Mouse (Mus musculus) CH12.LX (cell line): ENCODE results near the gene Ppp4r4. TPM values are rescaled to one million over a fixed set of nuclear protein-coding genes. Genes with fewer than 3 reads are reported as not detected.

Experiments
- DNase-seq: peaks from one replicate; pipeline ENCODE4 v3.0.0-alpha.2; 2013; ENCODE audit errors: extremely low read depth
- H3K27ac ChIP-seq: 2 replicates; pipeline ENCODE4 v1.5.1; 2012; ENCODE audit warnings: low read depth, mild to moderate bottlenecking, control low read depth, moderate library complexity; ENCODE audit not compliant: insufficient read depth
- H3K27me3 ChIP-seq: replicated peaks from 2 replicates; pipeline ENCODE3; 2012; ENCODE audit warnings: inconsistent platforms
- H3K36me3 ChIP-seq, 2 experiments: replicated peaks in 1 of 2; 2 replicates each; pipeline versions ENCODE3 to v1.6.1; 2012; ENCODE audit warnings: inconsistent platforms in 1 of 2, low read length in 1 of 2, mild to moderate bottlenecking in 1 of 2, mixed read lengths in 1 of 2, moderate library complexity in 1 of 2; ENCODE audit not compliant: control insufficient read depth in 1 of 2, insufficient read depth in 1 of 2
- H3K4me1 ChIP-seq, 2 experiments: 2 replicates each; pipeline ENCODE4 v1.6.1; 2012; ENCODE audit warnings: inconsistent platforms in 1 of 2, moderate library complexity in 1 of 2; ENCODE audit not compliant: insufficient read depth in 2 of 2, control insufficient read depth in 1 of 2
- H3K4me2 ChIP-seq: 2 replicates; pipeline ENCODE4 v1.6.1; 2012; ENCODE audit warnings: low read depth, mild to moderate bottlenecking, control low read depth; ENCODE audit not compliant: poor library complexity, insufficient read depth, severe bottlenecking
- H3K4me3 ChIP-seq, 3 experiments: fragments of 150-350 bp in 1 of 3; sonication (generic) in 1 of 3; replicated peaks in 1 of 3; 2 replicates each; pipeline versions ENCODE3 to v1.5.1; 2011 to 2012; ENCODE audit warnings: low read depth in 2 of 3, low read length in 2 of 3, mild to moderate bottlenecking in 2 of 3, moderate library complexity in 2 of 3, control low read depth in 1 of 3, improper control_type of control experiment in 1 of 3, inconsistent platforms in 1 of 3, mixed read lengths in 1 of 3; ENCODE audit not compliant: poor library complexity in 1 of 3
- H3K79me2 ChIP-seq: replicated peaks from 2 replicates; pipeline ENCODE4 v1.6.1; 2012; ENCODE audit warnings: mild to moderate bottlenecking, moderate library complexity; ENCODE audit not compliant: control insufficient read depth, poor library complexity, insufficient read depth, severe bottlenecking; ENCODE audit errors: extremely low read depth
- H3K9ac ChIP-seq: 2 replicates; pipeline ENCODE4 v1.6.1; 2012; ENCODE audit warnings: low read depth, mild to moderate bottlenecking, control low read depth, moderate library complexity; ENCODE audit not compliant: insufficient read depth
- H3K9me3 ChIP-seq: replicated peaks from 2 replicates; pipeline ENCODE3; 2012; ENCODE audit warnings: low read length, inconsistent platforms, mixed read lengths
- CTCF ChIP-seq, 2 experiments: IDR thresholded peaks in 1 of 2; conservative IDR thresholded peaks in 1 of 2; 2 replicates each; pipeline ENCODE4 v1.5.1; 2011 to 2012; ENCODE audit warnings: low read depth in 2 of 2, low read length in 2 of 2, improper control_type of control experiment in 1 of 2, inconsistent platforms in 1 of 2, mild to moderate bottlenecking in 1 of 2, moderate library complexity in 1 of 2
- GABPA ChIP-seq: IDR thresholded peaks from 2 replicates; pipeline ENCODE4 v1.6.1; 2012; ENCODE audit warnings: low read depth, low read length, improper control_type of control experiment, inconsistent platforms; ENCODE audit not compliant: insufficient replicate concordance
- HCFC1 ChIP-seq: IDR thresholded peaks from 2 replicates; pipeline ENCODE4 v1.6.1; 2012; ENCODE audit warnings: low read depth, mild to moderate bottlenecking, inconsistent platforms, low read length, improper control_type of control experiment
- MAX ChIP-seq: IDR thresholded peaks from 2 replicates; pipeline ENCODE4 v1.6.1; 2011; ENCODE audit warnings: low read length, improper control_type of control experiment
- MAZ ChIP-seq: IDR thresholded peaks from 2 replicates; pipeline ENCODE4 v1.6.1; 2012; ENCODE audit warnings: low read depth, mild to moderate bottlenecking, inconsistent platforms, low read length, improper control_type of control experiment, moderate library complexity
- MXI1 ChIP-seq: IDR thresholded peaks from 2 replicates; pipeline ENCODE4 v1.6.1; 2011; ENCODE audit warnings: mild to moderate bottlenecking, low read depth, low read length, improper control_type of control experiment
- NELFE ChIP-seq: IDR thresholded peaks from 2 replicates; pipeline ENCODE4 v1.6.1; 2011; ENCODE audit warnings: low read depth, low read length, improper control_type of control experiment
- NRF1 ChIP-seq: IDR thresholded peaks from 2 replicates; pipeline ENCODE4 v1.6.1; 2014; ENCODE audit warnings: low read depth, mild to moderate bottlenecking, inconsistent platforms, low read length, improper control_type of control experiment, moderate library complexity
- PAX5 ChIP-seq: IDR thresholded peaks from 2 replicates; pipeline ENCODE4 v1.6.1; 2012; ENCODE audit warnings: low read length, inconsistent platforms, mixed read lengths
- POLR2A ChIP-seq: IDR thresholded peaks from 2 replicates; pipeline ENCODE4 v1.6.1; 2011; ENCODE audit warnings: low read depth, mild to moderate bottlenecking, improper control_type of control experiment, low read length
- POLR2AphosphoS2 ChIP-seq: IDR thresholded peaks from 2 replicates; pipeline ENCODE4 v1.6.1; 2011; ENCODE audit warnings: low read depth, low read length, improper control_type of control experiment
- RAD21 ChIP-seq: IDR thresholded peaks from 2 replicates; pipeline ENCODE4 v1.6.1; 2011; ENCODE audit warnings: low read depth, mild to moderate bottlenecking, low read length, improper control_type of control experiment, moderate library complexity
- RCOR1 ChIP-seq: conservative IDR thresholded peaks from 2 replicates; pipeline ENCODE4 v1.6.1; 2012; ENCODE audit warnings: low read depth, mild to moderate bottlenecking, inconsistent platforms, low read length, improper control_type of control experiment
- SIN3A ChIP-seq: IDR thresholded peaks from 2 replicates; pipeline ENCODE4 v1.6.1; 2012; ENCODE audit warnings: low read length, improper control_type of control experiment, inconsistent platforms
- SMC3 ChIP-seq: IDR thresholded peaks from 2 replicates; pipeline ENCODE4 v1.6.1; 2011; ENCODE audit warnings: low read depth, low read length, improper control_type of control experiment
- TCF12 ChIP-seq: IDR thresholded peaks from 2 replicates; pipeline ENCODE4 v1.6.1; 2014; ENCODE audit warnings: low read depth, mild to moderate bottlenecking, inconsistent platforms, low read length, improper control_type of control experiment
- ZKSCAN1 ChIP-seq: IDR thresholded peaks from 2 replicates; pipeline ENCODE4 v1.6.1; 2012; ENCODE audit warnings: low read depth, inconsistent platforms, low read length, improper control_type of control experiment, borderline replicate concordance
- dilution Hi-C: fragments of 300-500 bp; cut with MboI; formaldehyde crosslinking; loops from 2 replicates; pipeline ENCODE4 v1.14.3; 2020; ENCODE audit warnings: low sequenced_read_pairs; ENCODE audit not compliant: extremely low pct_unique_long_range_greater_than_20kb, extremely low pct_ligation_motif_present
- in situ Hi-C: fragments of 300-500 bp; cut with MboI; formaldehyde crosslinking; loops from 3 replicates; pipeline ENCODE4 v1.14.3; 2019; ENCODE audit warnings: low sequenced_read_pairs, low pct_ligation_motif_present, low pct_unique_long_range_greater_than_20kb, mixed read lengths
- polyA plus RNA-seq: library from polyadenylated mRNA; unstranded; fragments of >175 nt; gene quantifications from 2 replicates; pipeline ENCODE4 v1.2.1, GENCODE M21; 2012; ENCODE audit warnings: low read depth; ENCODE audit not compliant: insufficient read length
- total RNA-seq, 2 experiments: library from RNA; depleted of rRNA; stranded (reverse); fragments of 300-350 nt in 1 of 2; fragments of >200 nt in 1 of 2; gene quantifications; 2 replicates each; pipeline ENCODE4 v1.2.3; 2012 to 2014

Ppp4r4 gene
- total and polyA plus RNA-seq, 3 experiments, result 0.38 to 1.7 (median 0.68) TPM

GRCm38 (mm10) chr12:103514354-103514753 lies 17.7 kb upstream of the Ppp4r4 start:
- TF ChIP-seq RAD21 (no peak), TCF12 (no peak), SIN3A (no peak), MAZ (no peak), RCOR1 (no peak), NELFE (no peak), GABPA (no peak), POLR2A (no peak), POLR2AphosphoS2 (no peak), SMC3 (no peak), NRF1 (no peak), PAX5 (no peak), ZKSCAN1 (no peak), CTCF (conservative IDR thresholded peaks at IDR 0.05 in 1 of 2, IDR thresholded peaks at IDR 0.05 in 1 of 2; ENCODE audit: low read depth in 2 of 2, low read length in 2 of 2) (no peak), MAX (no peak)
- Histone ChIP-seq H3K4me1 (peaks cover 2 to 4% of the 10 kb centered on the region in 2 experiments; a peak in 1 of 4 replicates), H3K9me3 (no peaks in the 10 kb centered on the region), H3K9ac (no peak overlapping the region), H3K27ac (no peak overlapping the region), H3K79me2 (no peaks in the 10 kb centered on the region), H3K4me2 (no peak overlapping the region), H3K36me3 (no peaks in the 10 kb centered on the region), H3K27me3 (no peaks in the 10 kb centered on the region), H3K4me3 (no peak overlapping the region)
- dilution Hi-C loops, result no loop called here
- in situ Hi-C loops, result loop anchor here (25.0 kb wide), 1 partner anchor 123 kb away; the partner anchor contains the start of gene Serpina10
- DNase-seq, result no peak

DNA sequence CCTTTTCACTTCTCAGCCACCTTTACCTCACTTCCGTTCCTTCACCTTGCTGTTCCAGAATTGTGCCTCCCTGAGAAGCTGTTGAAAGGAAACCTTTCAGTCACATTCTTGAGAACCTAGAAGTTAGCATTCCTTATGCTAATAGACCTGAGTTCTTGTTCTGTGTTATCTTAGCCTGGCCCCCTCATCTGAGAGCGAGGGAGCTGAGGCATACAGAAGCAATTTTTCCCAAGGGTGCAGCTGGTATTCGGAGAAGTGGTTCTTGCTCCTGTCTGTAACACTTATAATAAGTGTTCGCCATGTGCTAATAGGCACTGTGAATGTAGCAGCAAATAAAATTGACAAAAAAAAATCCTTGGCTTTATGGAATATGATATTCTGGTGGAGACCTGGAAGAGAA lies 16.4 kb upstream of the Ppp4r4 start:
- Histone ChIP-seq H3K9ac (no peak overlapping the region), H3K4me2 (no peak overlapping the region), H3K27me3 (no peaks in the 10 kb centered on the region), H3K9me3 (no peaks in the 10 kb centered on the region), H3K36me3 (no peaks in the 10 kb centered on the region), H3K4me3 (no peak overlapping the region), H3K4me1 (peaks cover 2 to 4% of the 10 kb centered on the region in 2 experiments; a peak in 1 of 4 replicates), H3K79me2 (no peaks in the 10 kb centered on the region), H3K27ac (no peak overlapping the region)
- in situ Hi-C loops (loop anchor here (25.0 kb wide), 1 partner anchor 122 kb away; the partner anchor contains the start of gene Serpina10), dilution Hi-C loops (no loop called here)
- TF ChIP-seq HCFC1 (no peak), MXI1 (no peak)
- DNase-seq, result no peak
